Mouse (Mus musculus) gastrocnemius, adult 2 months (tissue): ENCODE measurements around the gene Nol9. TPM values are rescaled to one million over a fixed set of nuclear protein-coding genes. Genes with fewer than 3 reads are reported as not detected.

Source experiments
- DNase-seq: peaks from one replicate; pipeline ENCODE4 v3.0.0; 2022
- H3K27ac ChIP-seq: fragments of 200-600 bp; 2 replicates; pipeline ENCODE4 v1.8.1; 2022; ENCODE audit warnings: mild to moderate bottlenecking
- H3K4me3 ChIP-seq: fragments of 200-600 bp; 2 replicates; pipeline ENCODE4 v1.8.1; 2022; ENCODE audit warnings: mild to moderate bottlenecking, moderate library complexity
- CTCF ChIP-seq: fragments of 200-600 bp; IDR thresholded peaks from 2 replicates; pipeline ENCODE4 v1.8.1; 2022; ENCODE audit warnings: antibody characterized with exemption, mild to moderate bottlenecking, moderate library complexity
- intact Hi-C: fragments of 180-260 bp; cut with DNase I; formaldehyde crosslinking; loops from one replicate; pipeline ENCODE4 v1.15.1; 2025
- total RNA-seq, 2 experiments: library from RNA; stranded (reverse); gene quantifications; 2 replicates each; pipeline ENCODE4 v1.2.3; 2021

Gene Nol9
- total RNA-seq, 2 experiments from 2014 or later, result 10.6 to 11.7 TPM

DNA sequence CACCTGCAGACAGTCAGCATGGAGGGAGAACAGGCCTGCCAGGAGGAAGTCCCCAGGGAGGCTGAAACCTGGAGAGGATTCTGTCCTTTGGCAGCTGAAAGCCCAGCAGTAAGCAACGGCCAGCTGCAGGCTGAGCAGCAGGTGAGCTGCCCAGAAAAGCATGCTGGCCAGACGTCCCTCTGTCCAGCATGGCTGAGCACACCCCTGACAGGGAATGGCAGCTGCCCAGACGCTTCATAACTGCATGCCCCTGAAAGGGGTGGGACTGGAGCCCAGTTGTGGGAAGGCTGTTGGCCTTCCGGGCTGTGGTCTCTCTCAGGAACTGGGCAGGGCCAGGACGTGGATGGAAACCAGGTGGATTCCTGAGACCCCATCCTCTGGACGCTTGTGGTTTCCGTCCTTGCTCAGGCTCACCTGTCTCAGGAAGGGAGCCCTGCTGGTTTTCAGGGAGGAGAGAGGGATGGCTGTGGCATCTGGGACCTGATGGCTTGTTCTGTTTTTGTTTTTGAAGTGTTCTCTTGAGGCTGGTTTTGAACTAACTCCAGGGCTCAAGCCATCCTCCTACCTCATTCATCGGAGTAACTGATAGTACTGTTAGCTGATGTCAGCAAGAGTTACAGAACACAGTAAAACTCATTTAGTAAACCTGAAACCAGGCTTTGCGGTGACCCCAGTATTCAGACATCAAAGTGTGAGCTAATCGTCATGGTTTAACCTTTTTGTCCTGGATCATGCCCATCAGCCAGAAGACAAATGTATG, 716 bp upstream of the Nol9 start, which contains the start of gene Tas1r1:
Gene Tas1r1 (minus strand): TSS at position 344 of the 760 bp plus-strand sequence.
- Histone ChIP-seq H3K4me3 (peak within 1 kb of the TSS; percentile 95), H3K27ac (peak within 1 kb of the TSS; percentile 95)
- DNase-seq, result peak; percentile 72
- no peak for TF ChIP-seq CTCF
- intact Hi-C loops, result loop anchor here (1.0 to 2.0 kb wide), 2 partner anchors 58 kb away; no protein-coding TSS in a partner anchor

GRCm38 (mm10) chr4:152039831-152040310, 750 bp downstream of the Nol9 start:
- intact Hi-C loops, result loop anchor here (2.0 kb wide), 1 partner anchor 59 kb away; no protein-coding TSS in a partner anchor
- TF ChIP-seq CTCF, result no peak
- peak overlapping the region; percentile 95 for H3K4me3 ChIP-seq
- peak overlapping the region; percentile 95 for H3K27ac ChIP-seq
- no peak for DNase-seq

DNA sequence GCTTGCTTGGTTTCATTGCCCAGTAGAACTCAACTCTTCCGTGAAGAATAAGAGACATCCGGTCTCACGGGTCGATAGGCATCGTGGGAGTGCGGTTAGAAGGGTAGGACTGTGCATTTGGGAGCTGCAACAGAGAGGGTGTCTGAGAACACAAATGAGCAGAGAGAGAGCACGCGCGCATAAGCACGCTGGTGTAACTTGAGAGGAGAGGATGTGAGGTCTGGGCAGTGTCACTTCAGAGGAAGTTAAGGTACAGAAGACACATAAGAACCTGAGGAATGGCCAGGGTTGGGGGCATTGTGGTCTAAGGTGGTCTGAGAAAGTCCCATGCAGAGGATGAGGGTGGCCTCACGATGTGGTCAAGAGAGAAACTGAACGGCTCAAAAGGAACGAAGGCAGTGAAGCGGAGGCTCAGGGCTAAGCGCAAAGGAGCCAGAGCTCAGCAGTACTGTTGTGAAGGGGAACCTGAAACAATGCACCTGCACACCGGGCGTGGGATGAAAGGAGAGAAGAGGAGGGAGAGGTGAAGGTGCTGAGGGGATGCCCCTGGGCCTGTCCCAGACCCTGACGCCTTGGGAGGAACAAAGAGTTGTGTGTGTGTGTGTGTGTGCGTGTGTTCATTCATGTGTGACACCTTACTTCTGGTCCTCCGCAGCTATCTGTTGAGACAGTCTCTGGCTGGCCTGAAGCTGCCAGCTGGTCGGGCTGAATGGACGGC, 3.0 kb downstream of the Nol9 start:
- no peak overlapping the region for H3K4me3 ChIP-seq
- intact Hi-C loops, result no loop called here
- no peak for DNase-seq
- no peak overlapping the region for H3K27ac ChIP-seq
- no peak for TF ChIP-seq CTCF

DNA sequence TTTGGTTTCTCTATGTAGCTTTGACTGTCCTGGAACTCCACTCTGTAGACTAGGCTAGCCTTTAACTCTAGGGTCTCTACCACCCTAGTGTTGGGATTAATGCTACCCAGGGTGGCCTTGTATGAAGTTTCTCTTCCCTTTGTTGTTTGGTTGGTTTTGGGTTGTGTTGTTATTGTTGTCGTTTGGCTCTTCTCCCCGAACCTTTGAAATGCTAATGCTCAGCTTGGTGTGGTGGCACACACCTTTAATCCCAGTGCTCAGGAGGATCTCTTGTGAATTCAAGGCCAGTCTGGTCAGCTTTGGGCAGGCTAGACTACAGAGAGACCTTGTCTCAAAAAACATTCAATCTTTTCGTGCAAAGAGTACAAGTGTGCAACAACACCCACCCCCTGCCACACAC, 4.0 kb downstream of the Nol9 start:
- intact Hi-C loops, result no loop called here
- DNase-seq, result no peak
- Histone ChIP-seq H3K4me3 (no peak overlapping the region), H3K27ac (no peak overlapping the region)
- no peak for TF ChIP-seq CTCF

DNA sequence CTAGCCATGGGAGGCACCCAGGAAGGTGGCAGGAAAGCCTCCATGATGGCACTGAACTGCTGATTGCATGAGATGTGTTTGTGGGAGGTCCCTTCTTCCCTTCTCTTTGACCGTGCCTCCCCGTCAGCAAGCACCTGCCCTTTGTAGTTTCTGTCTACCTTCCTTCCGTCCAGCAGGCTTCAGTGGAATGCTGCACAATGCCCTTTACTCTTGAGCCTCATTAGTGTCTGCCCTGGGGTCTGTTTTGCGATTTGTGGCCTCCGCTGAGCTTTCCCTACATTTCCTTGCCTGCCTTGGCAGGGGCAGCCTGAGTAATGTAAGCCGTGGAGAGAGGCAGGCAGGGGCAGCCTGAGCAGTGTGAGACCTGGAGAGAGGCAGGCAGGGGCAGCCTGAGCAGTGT, 5.5 kb downstream of the Nol9 start:
- no peak overlapping the region for H3K4me3 ChIP-seq
- H3K27ac ChIP-seq, result no peak overlapping the region
- DNase-seq, result no peak
- intact Hi-C loops, result no loop called here
- no peak for TF ChIP-seq CTCF

GRCm38 (mm10) chr4:152062390-152063110, 23.4 kb downstream of the Nol9 start:
- intact Hi-C loops, result no loop called here
- no peak overlapping the region for H3K4me3 ChIP-seq
- no peak for TF ChIP-seq CTCF
- peak; percentile 86 for DNase-seq
- peak overlapping the region; percentile 75 for H3K27ac ChIP-seq

- DNase-seq, result no peak
- no peak for TF ChIP-seq CTCF
- Histone ChIP-seq H3K4me3 (no peak overlapping the region), H3K27ac (no peak overlapping the region)
- intact Hi-C loops, result no loop called here
These were observed 28.2 kb downstream of the Nol9 start for GRCm38 (mm10) chr4:152067280-152067679.

GRCm38 (mm10) chr4:152068166-152068724, 29.1 kb downstream of the Nol9 start:
- no peak for TF ChIP-seq CTCF
- peak overlapping the region; percentile 28; the same call in 1 of the 2 replicates for H3K27ac ChIP-seq
- peak; percentile 58 for DNase-seq
- intact Hi-C loops, result no loop called here
- no peak overlapping the region for H3K4me3 ChIP-seq

- intact Hi-C loops, result no loop called here
- no peak for TF ChIP-seq CTCF
- DNase-seq, result no peak
- Histone ChIP-seq H3K4me3 (no peak overlapping the region), H3K27ac (no peak overlapping the region)
These were observed 30.1 kb downstream of the Nol9 start for GRCm38 (mm10) chr4:152069245-152069644.

DNA sequence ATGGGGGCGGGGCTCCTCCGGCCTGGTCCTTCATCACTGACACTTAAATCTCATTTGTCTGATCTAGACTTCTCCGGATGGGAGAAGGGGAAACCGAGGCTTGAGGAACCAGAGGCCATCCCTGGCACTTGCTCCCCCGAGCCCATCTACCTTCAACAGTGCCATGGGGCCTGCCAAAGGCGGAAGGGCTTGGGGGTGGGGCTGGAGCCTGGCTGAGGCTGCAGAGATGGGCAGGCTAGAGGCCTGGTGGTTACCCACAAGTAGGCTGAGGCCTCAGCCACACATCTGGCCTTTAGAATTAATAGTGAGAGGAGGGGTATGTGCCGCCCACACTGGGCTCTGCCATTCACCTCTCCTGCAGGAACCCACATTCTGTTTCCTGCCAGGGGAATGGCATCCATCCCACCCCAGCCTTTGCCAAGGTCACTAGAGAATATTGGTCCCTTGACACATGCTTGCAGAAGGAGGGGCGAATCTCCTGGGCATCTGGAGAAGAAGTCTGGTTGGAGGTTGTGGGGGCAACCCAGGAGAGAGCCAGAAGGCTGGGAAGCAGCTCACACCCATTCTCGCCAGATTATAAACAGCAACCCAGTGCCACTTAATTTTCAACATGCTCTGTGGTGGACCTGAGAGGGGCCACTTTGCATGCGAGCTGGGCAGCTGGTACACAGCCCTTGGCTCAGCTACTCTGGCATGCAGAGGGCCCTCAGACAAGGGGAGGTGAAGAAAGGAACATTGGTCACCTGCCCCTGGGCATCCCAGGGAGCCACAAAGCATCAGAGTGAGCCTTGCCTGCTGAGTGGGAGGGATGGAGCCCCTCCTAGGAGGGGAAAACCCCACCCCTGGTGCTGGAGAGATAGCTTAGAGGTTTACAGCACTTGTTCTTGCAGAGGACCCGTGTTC, 31.6 kb downstream of the Nol9 start:
- DNase-seq, result no peak
- Histone ChIP-seq H3K4me3 (no peak overlapping the region), H3K27ac (peak overlapping the region; percentile 16; the same call in 1 of the 2 replicates)
- intact Hi-C loops, result no loop called here
- TF ChIP-seq CTCF, result no peak

GRCm38 (mm10) chr4:152072121-152072601, 33.0 kb downstream of the Nol9 start, which contains the start of gene Plekhg5:
Plekhg5 (plus strand) TSS chr4:152072498.
- Histone ChIP-seq H3K4me3 (peak within 1 kb of the TSS; percentile 57), H3K27ac (peak within 1 kb of the TSS; percentile 51)
- intact Hi-C loops, result no loop called here
- TF ChIP-seq CTCF, result no peak
- DNase-seq, result peak; percentile 79
